Mouse (Mus musculus) T-cell, adult 2 months (primary cell): ENCODE results near the gene Rasl2-9.
A peak's percentile ranks its signal among the peaks of the same experiment; 100 is the strongest.
"Not testable (repeated sequence)": the region's sequence is repeated elsewhere in the genome, so short reads cannot be mapped to it uniquely, and the experiment has no call there.

ENCODE experiments used
- DNase-seq: peaks from one replicate; pipeline ENCODE4 v3.0.0; 2022; ENCODE audit warnings: low spot score

Gene Rasl2-9

DNA sequence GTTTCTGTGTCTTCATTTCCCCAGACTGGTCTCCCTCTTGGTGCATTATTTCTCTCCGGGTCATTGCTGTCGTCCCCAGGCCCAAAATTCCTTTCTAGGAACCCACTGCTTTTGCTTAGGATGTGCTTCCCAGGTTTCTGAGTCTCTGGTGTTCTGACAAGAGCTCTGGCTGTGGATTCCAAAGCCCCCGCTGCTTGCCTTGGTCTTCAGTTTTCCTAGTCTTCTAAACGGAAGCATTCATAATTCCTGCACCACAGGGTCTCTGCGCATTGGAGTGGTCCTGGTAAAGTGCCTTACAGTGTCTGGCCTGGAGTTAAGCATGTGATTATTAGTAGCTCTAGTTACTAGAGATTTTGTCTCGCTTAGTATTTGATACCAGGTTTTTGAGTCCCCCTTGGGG, 44.9 kb downstream of the Rasl2-9 start:
- DNase-seq, result no peak

DNA sequence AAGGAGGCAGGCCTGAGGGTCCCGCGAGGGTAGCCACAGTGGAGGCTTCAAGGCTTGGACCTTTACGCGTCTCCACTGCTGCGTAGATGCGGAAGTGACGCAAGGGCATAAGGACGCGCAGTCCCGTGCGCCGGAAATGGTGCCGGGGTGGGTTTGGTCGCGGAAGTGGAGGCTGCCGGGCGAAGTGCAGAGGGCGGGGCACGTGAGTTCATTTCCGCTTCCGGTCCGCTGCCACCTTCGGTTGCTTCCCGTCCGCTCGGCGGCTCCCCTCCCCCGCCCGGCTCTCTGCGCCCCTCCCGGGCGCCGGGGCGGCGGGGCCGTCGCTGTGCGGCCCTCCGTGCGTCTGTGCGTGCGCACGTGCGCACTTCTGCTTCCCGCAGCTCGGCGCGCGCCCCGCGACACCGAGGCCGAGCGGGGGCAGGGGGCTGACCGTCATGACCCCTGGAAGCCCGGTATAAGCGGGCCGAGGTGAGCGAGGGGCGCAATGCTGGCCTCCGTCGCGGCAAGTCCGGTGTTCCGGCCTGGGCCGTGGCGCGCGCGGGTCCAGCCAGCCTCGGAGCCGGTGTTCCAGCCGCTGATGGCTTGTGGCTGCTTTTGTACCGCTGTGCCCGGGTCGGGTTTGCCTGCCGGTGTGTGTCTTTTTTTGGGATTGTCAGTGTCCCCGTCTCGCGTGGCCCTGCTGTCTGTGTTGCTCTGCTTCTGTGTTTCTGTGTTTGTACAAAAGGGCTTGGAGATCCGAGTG, 45.6 kb downstream of the Rasl2-9 start, which contains the start of gene Epn1:
Epn1 (plus strand) TSS at position 226 of the 742 bp plus-strand sequence.
- DNase-seq, result peak; percentile 97

DNA sequence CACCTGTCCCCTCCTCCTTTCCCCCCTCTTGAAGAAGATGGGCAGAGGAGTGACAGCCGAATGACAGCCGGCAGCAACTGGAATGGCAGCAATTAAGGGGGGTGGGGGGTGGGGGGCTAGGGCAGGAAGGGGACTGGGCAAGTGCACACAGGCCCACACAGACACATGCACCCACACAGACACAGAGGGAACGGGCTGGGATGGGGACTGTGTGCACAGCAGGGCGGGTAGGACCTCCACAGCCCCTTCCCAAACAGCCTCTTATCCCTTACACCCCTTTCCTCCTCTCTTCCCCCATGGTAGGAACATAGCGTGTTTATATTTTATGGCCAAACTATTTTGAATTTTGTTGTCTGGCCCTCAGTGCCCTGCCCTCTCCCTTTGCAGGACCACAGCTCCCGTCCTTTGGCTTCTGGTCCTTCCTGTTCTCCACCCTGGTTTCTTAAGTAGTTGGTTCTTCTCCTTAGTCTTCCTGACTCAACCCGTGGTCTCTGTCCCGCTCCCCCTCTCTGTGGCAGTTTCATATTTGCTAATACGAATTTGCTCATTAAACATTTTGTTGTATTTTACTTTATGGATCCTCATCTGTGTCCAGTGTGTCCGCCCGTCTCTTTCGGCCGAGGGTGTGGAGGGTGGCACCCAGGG, 46.3 kb downstream of the Rasl2-9 start:
- not testable (repeated sequence) for DNase-seq

DNA sequence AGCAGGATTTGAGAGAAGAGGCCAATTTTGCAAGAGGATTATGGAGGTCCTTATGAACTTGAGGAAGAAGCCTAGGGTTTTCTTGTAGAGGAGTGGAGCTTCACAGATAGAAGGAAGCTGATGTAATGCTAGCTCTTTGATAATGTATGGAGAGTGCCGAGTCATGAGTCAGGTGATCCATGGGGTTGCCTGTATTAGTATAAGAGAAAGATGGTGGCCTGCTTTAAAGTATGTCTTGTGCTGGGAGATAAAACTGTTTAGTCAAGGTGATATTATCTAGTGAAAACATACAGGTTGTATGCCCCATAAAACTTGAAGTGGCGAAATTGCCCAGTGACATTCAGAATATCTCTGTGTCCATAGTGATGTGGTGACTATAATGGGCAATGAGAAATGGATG, 48.8 kb downstream of the Rasl2-9 start:
- DNase-seq, result no peak

DNA sequence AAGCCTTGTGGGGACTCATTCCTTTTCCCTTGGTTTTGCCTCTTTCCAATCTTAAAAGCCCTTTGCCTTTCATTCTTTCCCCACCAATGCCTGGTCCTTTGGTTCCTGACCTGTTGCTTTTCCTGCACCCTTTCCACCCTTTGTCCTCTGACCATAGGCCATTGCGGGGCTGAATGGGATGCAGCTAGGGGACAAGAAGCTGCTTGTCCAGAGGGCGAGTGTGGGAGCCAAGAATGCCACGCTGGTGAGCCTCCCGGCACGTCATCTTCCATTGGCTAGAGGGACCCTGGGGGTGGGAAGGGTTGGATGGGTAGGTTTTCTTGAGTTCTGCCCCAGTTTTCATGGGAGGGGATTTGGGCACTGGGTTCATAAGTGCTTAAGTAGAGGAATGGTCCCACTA, 50.8 kb downstream of the Rasl2-9 start:
- DNase-seq, result no peak
